8 mouse cellular contexts compared by ENCODE assay signal in the genomic region with DNA sequence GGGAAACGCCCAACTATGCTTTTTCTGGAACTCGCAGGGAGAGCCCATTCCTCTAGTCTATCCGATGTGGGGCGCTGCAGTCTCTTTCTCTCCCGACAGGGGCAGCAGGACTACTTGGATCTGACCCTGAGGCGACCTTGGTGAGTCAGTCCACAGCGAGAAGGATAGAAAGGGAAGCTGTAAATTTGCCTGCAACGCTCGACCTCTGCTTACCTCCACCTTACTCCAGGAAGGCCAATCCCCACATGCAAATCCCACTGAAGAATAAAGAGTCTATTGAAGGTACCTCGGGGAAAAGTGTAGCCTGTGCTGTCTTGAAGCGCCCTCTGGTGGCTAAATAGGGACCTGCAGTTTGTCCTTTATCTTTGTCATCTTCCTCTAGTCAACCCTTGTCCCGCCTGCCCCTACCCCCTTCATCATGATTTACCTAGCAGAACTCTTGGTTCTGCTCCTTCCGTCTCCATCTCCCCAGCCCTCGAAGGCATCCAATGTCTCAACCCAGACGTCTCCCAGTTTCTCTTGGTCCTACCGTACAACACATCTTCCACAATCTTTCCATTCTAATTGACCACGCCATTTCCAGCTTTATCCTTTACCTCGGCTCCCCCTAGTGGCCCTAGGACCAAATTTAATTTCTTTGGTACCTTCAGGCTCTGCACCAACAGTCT. TPM values are rescaled to one million over a fixed set of nuclear protein-coding genes. Genes with fewer than 3 reads are reported as not detected.
DNase-seq lines count a peak whose midpoint lies in the region; ATAC-seq lines count a peak whose summit lies in the region.

No protein-coding gene starts in this region.

- no peaks in the 10 kb centered on the region for H3K27me3 ChIP-seq in intestine, embryonic 14.5 days (replicated peaks; ENCODE audit: control insufficient read depth, insufficient read depth, low read length)

- peak overlapping the region; percentile 25 for H3K4me3 ChIP-seq in intestine, embryonic 14.5 days (ENCODE audit: low read depth, low read length)

- H3K9me3 ChIP-seq in intestine, embryonic 14.5 days (ENCODE audit: control insufficient read depth, low read length): no peaks in the 10 kb centered on the region

- ATAC-seq in intestine, embryonic 14.5 days (replicated peaks; ENCODE audit: low FRiP score, low TSS enrichment, low read depth): peak; percentile 72

- no peaks in the 10 kb centered on the region for H3K36me3 ChIP-seq in intestine, embryonic 14.5 days (ENCODE audit: control insufficient read depth, insufficient read depth, low read length)

- intact Hi-C loops in left cerebral cortex, postnatal 14 days (cut with DNase I): loop anchor here (5.0 kb wide), 2 partner anchors 209 to 254 kb away; a partner anchor contains a TSS

- DNase-seq in adrenal gland, adult (ENCODE audit: inconsistent age in 2 of 2, low spot score in 1 of 2): peak; percentile 85 to 97
- DNase-seq in embryo, embryonic 10.5 days (ENCODE audit: low spot score): peak; percentile 94
- DNase-seq in gastrocnemius, postnatal 25 days: peak; percentile 67
- peak; percentile 99 for DNase-seq in intestine, embryonic 14.5 days (ENCODE audit: low spot score)
- DNase-seq in left cerebral cortex, postnatal 14 days (ENCODE audit: low spot score in 2 of 2): peak; percentile 93 to 95
- peak; percentile 88 for DNase-seq in mesoderm, embryonic 11.5 days (ENCODE audit: low read depth, low spot score)
- DNase-seq in right cerebral cortex, postnatal 36 days (ENCODE audit: low spot score in 2 of 2): peak; percentile 84 to 85
- peak; percentile 85 for DNase-seq in yolk sac, embryonic 10.5 days (ENCODE audit: low spot score)

- WGBS in intestine, embryonic 14.5 days: 0% methylated on average over 18 of the region's 18 CpGs

- no peak overlapping the region for H3K9ac ChIP-seq in intestine, embryonic 14.5 days (ENCODE audit: low read length)

- peak overlapping the region; percentile 48 for H3K4me2 ChIP-seq in intestine, embryonic 14.5 days (ENCODE audit: low read length)

- H3K27ac ChIP-seq in intestine, embryonic 14.5 days (ENCODE audit: low read depth): no peak overlapping the region

- H3K4me1 ChIP-seq in intestine, embryonic 14.5 days (replicated peaks; ENCODE audit: control insufficient read depth, insufficient read depth, low read length): peaks cover 31% of the 10 kb centered on the region

RNA-seq across cellular contexts. Expression of a gene that starts 4.3 kb away (rescaled TPM):
- total RNA-seq in gastrocnemius, postnatal 25 days (2021): not detected
- polyA plus RNA-seq in intestine, embryonic 14.5 days (2014; fragmentation: Nextera tagmentation; extraction: Ambion mirVana): 3.6 and 4.2 TPM in 2 replicates
- 1 to 10 TPM; 5.2 to 5.6 TPM for total RNA-seq in left cerebral cortex, postnatal 14 days (2021)

Comparison
In these comparisons a context has a peak if more than half of its experiments do, and no peak if none do; other contexts are left out.
1. RNA of a gene that starts 4.3 kb away (total RNA-seq): 5.2 to 5.6 TPM in left cerebral cortex, postnatal 14 days; not detected in gastrocnemius, postnatal 25 days; every median in the first group is over 4 times any median in the second.
2. Peak in every context shown above with its lines, with median percentiles within 50 percentile points of each other: DNase-seq.